Mouse (Mus musculus): ENCODE results near the gene Cenpm. TPM values are rescaled to one million over a fixed set of nuclear protein-coding genes. Genes with fewer than 3 reads are reported as not detected.
"Not testable (repeated sequence)": the region's sequence is repeated elsewhere in the genome, so short reads cannot be mapped to it uniquely, and the experiment has no call there.

The Cenpm gene
- total RNA-seq (2021) = 10 to 100 TPM; 23.8 to 24.7 TPM

GRCm38 (mm10) chr15:82244115-82244804, at the start of gene Cenpm:
Gene Cenpm (minus strand): TSS chr15:82244748.
- peak; percentile 94 for DNase-seq

DNA sequence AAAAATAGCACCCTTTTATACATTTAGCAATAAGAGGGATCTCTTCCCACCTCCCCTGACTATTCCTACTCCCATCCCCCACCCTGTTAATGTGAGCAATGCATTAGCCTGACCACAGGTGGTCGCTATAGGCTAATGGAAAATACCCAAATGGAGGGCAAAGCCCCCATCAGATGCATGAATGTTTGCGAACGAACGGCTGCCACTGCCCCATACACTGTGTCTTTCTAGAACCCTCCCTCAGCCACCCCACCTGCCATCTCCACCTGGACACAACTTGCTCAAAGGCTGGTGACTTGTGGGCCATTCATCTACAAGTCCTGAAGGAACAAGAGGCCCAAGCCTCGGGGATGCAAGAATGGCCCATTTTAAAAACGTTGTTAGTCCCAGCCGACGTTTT, 49.5 kb upstream of the Cenpm start:
- DNase-seq = peak; percentile 37

- DNase-seq = no peak
These were observed 48.7 kb upstream of the Cenpm start for GRCm38 (mm10) chr15:82293271-82293711.

- no peak for DNase-seq
These were observed 48.3 kb upstream of the Cenpm start for GRCm38 (mm10) chr15:82292851-82293250.

- DNase-seq = no peak
These were observed 45.7 kb upstream of the Cenpm start for GRCm38 (mm10) chr15:82290252-82290651.

GRCm38 (mm10) chr15:82286157-82286556, 41.6 kb upstream of the Cenpm start:
- DNase-seq = no peak

GRCm38 (mm10) chr15:82280638-82281037, 36.1 kb upstream of the Cenpm start:
- no peak for DNase-seq

DNA sequence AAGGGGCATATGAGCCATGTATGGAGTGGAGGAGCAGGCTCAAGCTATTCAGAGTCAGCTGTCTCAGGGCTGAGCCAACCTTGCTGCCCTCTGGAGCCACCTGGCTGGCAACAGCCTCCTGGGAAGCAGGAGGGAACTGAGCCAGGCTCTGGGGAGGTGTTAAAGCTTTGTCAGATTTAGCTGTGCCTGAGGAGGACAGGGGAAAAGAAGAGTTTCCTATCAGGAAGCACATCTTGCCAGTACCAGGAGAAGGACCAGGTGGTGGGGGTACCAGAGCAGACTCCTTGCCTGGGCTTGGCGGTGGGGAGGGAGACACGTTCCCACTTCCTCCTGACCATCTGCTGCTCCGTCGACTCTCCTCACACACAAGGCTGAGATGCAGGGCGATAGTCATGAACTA, 33.0 kb upstream of the Cenpm start:
- no peak for DNase-seq

- peak; percentile 27 for DNase-seq
These were observed 30.7 kb upstream of the Cenpm start for GRCm38 (mm10) chr15:82274927-82275901.

- no peak for DNase-seq
These were observed 30.0 kb upstream of the Cenpm start, which contains the start of gene Sept3 for GRCm38 (mm10) chr15:82274593-82274926. Gene Sept3 (plus strand): TSS chr15:82274893.

- no peak for DNase-seq
These were observed 27.7 kb upstream of the Cenpm start for GRCm38 (mm10) chr15:82272295-82272694.

GRCm38 (mm10) chr15:82271201-82271600, 26.7 kb upstream of the Cenpm start:
- DNase-seq = peak; percentile 81

- DNase-seq = no peak
These were observed 24.2 kb upstream of the Cenpm start for GRCm38 (mm10) chr15:82268783-82269182.

DNA sequence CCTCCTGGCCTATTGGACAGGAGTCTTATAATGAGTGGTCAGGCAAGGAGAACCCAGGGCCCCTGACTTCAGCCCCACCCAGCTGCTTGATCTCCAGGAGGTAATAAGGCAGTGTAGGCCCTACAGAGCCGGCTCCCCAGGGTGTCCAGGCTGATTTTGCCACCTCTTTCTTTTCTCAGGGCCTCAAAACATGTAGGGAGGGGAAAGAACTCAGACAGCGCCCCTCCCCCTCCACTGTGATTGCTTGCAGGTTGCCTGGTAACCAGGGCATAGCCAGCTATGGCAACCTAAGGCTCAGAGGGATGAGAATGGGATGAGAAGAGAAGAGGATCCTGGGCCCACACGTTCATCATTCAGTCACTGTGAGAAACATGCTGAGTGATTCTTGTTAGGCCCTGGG, 23.6 kb upstream of the Cenpm start:
- no peak for DNase-seq

GRCm38 (mm10) chr15:82266356-82266755, 21.8 kb upstream of the Cenpm start:
- peak; percentile 76 for DNase-seq

GRCm38 (mm10) chr15:82259510-82259909, 15.0 kb upstream of the Cenpm start:
- DNase-seq = peak; percentile 81

DNA sequence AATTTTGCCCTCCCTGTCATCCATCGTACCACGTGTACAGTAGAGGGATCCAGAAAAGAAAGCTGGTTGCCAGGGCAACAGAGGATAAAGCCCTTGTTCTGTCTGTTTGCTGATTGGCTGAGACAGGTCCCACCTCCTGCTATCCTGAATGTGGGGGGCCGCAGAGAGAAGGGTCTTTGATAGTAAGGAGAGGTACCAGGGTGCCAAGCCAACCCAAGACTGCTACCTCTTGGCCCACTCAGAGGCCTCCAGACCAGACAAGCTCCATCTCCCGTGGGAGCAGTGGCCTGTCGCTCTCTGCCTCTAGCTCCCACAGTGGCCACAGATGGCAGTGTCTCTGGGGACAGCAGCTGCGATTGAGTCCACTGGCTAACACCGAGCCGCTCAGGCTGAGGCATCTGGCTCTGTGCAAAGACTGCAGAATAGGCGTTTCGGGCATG, 11.4 kb upstream of the Cenpm start:
- DNase-seq = no peak

- DNase-seq = no peak
These were observed 10.7 kb upstream of the Cenpm start for GRCm38 (mm10) chr15:82255248-82255647.

GRCm38 (mm10) chr15:82252097-82252496, 7.5 kb upstream of the Cenpm start, which contains the start of gene 1500009C09Rik:
Gene 1500009C09Rik (plus strand): TSS chr15:82252397.
- no peak for DNase-seq

DNA sequence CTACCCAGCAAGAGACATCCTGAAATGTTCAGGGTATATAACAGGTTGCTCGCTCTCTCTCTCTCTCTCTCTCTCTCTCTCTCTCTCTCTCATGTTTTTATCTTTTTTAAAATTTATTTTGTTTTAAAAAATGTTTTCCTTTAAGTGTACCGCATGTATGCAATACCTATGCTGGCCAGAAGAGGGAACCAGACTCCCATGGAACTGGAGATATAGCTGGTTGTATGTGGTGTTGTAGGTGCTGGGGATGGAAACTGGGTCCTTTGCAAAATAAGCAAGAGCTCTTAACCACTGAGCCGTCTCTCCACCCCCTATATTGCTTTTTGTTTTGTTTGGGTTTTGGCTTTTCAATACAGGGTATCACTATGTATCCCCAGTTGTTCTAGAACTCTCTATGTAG, 7.0 kb upstream of the Cenpm start:
- DNase-seq = no peak

DNA sequence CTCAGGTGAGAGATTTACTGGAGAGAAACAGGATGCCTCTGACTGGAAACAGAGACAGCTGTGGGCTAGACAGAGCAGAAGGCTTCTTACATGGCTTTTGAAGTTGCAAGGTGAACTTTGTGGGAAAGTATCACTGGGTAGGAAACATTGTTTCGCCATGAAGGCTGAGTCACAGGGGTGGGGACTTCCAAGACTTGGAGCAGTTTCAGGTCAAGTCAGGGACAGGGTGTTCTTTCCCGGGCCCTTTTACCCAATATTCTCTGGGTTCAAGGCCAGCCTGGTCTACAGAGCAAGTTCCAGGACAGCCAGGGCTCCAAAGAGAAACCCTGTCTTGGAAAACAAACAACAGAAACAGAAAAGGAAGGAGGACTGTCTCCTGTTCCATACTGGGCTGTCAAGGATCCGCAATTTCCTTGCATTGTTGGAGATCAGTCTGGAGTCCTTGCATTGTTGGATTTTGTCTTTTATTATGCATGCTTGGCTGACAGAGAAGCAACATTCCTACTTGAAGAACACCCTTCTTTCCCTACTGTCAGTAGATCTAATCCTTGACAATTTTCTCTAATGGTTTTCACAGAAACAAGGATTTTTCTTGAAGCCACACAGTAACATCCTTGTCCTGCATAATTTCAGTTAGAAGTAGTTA, 2.7 kb upstream of the Cenpm start:
- DNase-seq = no peak

DNA sequence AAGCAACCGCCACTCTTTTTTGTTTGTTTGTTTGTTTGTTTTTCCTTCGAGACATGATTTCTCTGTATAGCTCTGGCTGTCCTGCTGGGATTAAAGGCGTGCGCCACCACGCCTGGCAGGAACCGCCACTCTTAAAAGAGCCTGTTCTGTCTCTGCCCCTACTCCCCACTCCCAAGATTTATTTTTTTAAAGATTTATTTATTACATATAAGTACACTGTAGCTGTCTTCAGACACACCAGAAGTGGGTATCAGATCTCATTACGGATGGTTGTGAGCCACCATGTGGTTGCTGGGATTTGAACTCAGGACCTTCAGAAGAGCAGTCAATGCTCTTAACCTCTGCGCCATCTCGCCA, 235 bp upstream of the Cenpm start:
- DNase-seq = not testable (repeated sequence)

DNA sequence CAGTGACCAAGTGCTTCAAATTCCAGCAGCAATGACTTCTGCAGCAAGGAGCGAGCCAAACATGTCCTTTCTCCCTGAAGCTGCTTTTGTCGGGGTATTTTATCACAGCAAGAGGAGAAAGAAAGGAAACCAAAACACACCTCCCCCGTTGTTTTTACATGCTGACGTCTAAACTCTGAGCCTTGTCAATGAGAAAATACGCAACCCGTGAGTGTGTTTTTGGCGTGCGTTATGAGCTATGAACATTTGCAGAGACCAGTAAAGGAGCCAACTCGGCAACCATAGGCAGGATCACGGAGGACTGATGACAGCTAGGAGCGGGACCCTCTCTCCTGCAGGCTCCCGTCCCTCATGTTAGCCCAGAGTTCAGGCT, 820 bp downstream of the Cenpm start:
- no peak for DNase-seq
